Mouse (Mus musculus): ENCODE measurements at regions not wholly inside any gene's neighbourhood (a gene's known extent, or its start where the extent isn't known, plus 50 kb on each side); places are given as distances from the start of the nearest gene placed in this dataset.

GRCm38 (mm10) chr9:72166084-72166483 is 54.4 kb upstream of the Tcf12 start:
- in situ Hi-C loops (cut with MboI, MseI): no loop called here

GRCm38 (mm10) chr9:72166611-72167010 is 54.9 kb upstream of the Tcf12 start:
- in situ Hi-C loops (cut with MboI, MseI): no loop called here

- in situ Hi-C loops (cut with MboI, MseI): no loop called here
Measured at GRCm38 (mm10) chr9:72169231-72169630, 57.6 kb upstream of the Tcf12 start.

GRCm38 (mm10) chr9:72169728-72170188 is 58.1 kb upstream of the Tcf12 start:
- in situ Hi-C loops (cut with MboI, MseI): no loop called here

GRCm38 (mm10) chr9:72170235-72170634 is 58.6 kb upstream of the Tcf12 start:
- in situ Hi-C loops (cut with MboI, MseI): no loop called here

GRCm38 (mm10) chr9:72172331-72172730 is 60.7 kb upstream of the Tcf12 start:
- in situ Hi-C loops (cut with MboI, MseI): no loop called here

- in situ Hi-C loops (cut with MboI, MseI): loop anchor here (25.0 kb wide), 1 partner anchor 544 kb away; no protein-coding TSS in a partner anchor
Measured at GRCm38 (mm10) chr9:72180972-72181371, 69.3 kb upstream of the Tcf12 start.

- in situ Hi-C loops (cut with MboI, MseI): loop anchor here (25.0 kb wide), 1 partner anchor 546 kb away; no protein-coding TSS in a partner anchor
Measured at GRCm38 (mm10) chr9:72183336-72183735, 71.7 kb upstream of the Tcf12 start.

GRCm38 (mm10) chr9:72183925-72184324 is 72.3 kb upstream of the Tcf12 start:
- in situ Hi-C loops (cut with MboI, MseI): loop anchor here (25.0 kb wide), 1 partner anchor 547 kb away; no protein-coding TSS in a partner anchor

GRCm38 (mm10) chr9:72189867-72190266 is 78.2 kb upstream of the Tcf12 start:
- in situ Hi-C loops (cut with MboI, MseI): loop anchor here (5.0 to 25.0 kb wide), 2 partner anchors 358 to 553 kb away; no protein-coding TSS in a partner anchor

GRCm38 (mm10) chr9:72190631-72191030 is 79.0 kb upstream of the Tcf12 start:
- in situ Hi-C loops (cut with MboI, MseI): loop anchor here (25.0 kb wide), 1 partner anchor 553 kb away; no protein-coding TSS in a partner anchor

GRCm38 (mm10) chr9:72191091-72191490 is 79.4 kb upstream of the Tcf12 start:
- in situ Hi-C loops (cut with MboI, MseI): loop anchor here (25.0 kb wide), 1 partner anchor 554 kb away; no protein-coding TSS in a partner anchor

GRCm38 (mm10) chr9:72192051-72192952 is 80.6 kb upstream of the Tcf12 start:
- in situ Hi-C loops (cut with MboI, MseI): loop anchor here (25.0 kb wide), 1 partner anchor 555 kb away; no protein-coding TSS in a partner anchor

GRCm38 (mm10) chr9:72192953-72193337 is 81.3 kb upstream of the Tcf12 start:
- in situ Hi-C loops (cut with MboI, MseI): loop anchor here (25.0 kb wide), 1 partner anchor 556 kb away; no protein-coding TSS in a partner anchor

GRCm38 (mm10) chr9:72195348-72195747 is 79.3 kb upstream of the Zfp280d start:
- in situ Hi-C loops (cut with MboI, MseI): loop anchor here (25.0 kb wide), 1 partner anchor 558 kb away; no protein-coding TSS in a partner anchor

- in situ Hi-C loops (cut with MboI, MseI): loop anchor here (25.0 kb wide), 1 partner anchor 559 kb away; no protein-coding TSS in a partner anchor
Measured at GRCm38 (mm10) chr9:72196626-72197330, 77.9 kb upstream of the Zfp280d start.

- in situ Hi-C loops (cut with MboI, MseI): loop anchor here (25.0 kb wide), 1 partner anchor 560 kb away; no protein-coding TSS in a partner anchor
Measured at GRCm38 (mm10) chr9:72197331-72197732, 77.3 kb upstream of the Zfp280d start.

- in situ Hi-C loops (cut with MboI, MseI): loop anchor here (25.0 kb wide), 1 partner anchor 562 kb away; no protein-coding TSS in a partner anchor
Measured at GRCm38 (mm10) chr9:72198976-72199375, 75.7 kb upstream of the Zfp280d start.

GRCm38 (mm10) chr9:72204357-72204905 is 70.2 kb upstream of the Zfp280d start:
- in situ Hi-C loops (cut with MboI, MseI): no loop called here

GRCm38 (mm10) chr9:72205815-72206214 is 68.8 kb upstream of the Zfp280d start:
- in situ Hi-C loops (cut with MboI, MseI): no loop called here

- in situ Hi-C loops (cut with MboI, MseI): no loop called here
Measured at GRCm38 (mm10) chr9:72206911-72207310, 67.7 kb upstream of the Zfp280d start.
